Mouse (Mus musculus) spleen, adult 2 months (tissue): ENCODE data around the gene Pik3ca.

Experiments used
- CTCF ChIP-seq: fragments of 200-500 bp; IDR thresholded peaks from 2 replicates; pipeline ENCODE4 v1.5.1; 2011; ENCODE audit warnings: mild to moderate bottlenecking, inconsistent platforms; ENCODE audit not compliant: insufficient read depth, insufficient read length, insufficient replicate concordance; ENCODE audit errors: extremely low read depth
- POLR2A ChIP-seq: fragments of 200-500 bp; IDR thresholded peaks from 2 replicates; pipeline ENCODE4 v1.6.1; 2011; ENCODE audit warnings: low read depth, low read length, inconsistent platforms

DNA sequence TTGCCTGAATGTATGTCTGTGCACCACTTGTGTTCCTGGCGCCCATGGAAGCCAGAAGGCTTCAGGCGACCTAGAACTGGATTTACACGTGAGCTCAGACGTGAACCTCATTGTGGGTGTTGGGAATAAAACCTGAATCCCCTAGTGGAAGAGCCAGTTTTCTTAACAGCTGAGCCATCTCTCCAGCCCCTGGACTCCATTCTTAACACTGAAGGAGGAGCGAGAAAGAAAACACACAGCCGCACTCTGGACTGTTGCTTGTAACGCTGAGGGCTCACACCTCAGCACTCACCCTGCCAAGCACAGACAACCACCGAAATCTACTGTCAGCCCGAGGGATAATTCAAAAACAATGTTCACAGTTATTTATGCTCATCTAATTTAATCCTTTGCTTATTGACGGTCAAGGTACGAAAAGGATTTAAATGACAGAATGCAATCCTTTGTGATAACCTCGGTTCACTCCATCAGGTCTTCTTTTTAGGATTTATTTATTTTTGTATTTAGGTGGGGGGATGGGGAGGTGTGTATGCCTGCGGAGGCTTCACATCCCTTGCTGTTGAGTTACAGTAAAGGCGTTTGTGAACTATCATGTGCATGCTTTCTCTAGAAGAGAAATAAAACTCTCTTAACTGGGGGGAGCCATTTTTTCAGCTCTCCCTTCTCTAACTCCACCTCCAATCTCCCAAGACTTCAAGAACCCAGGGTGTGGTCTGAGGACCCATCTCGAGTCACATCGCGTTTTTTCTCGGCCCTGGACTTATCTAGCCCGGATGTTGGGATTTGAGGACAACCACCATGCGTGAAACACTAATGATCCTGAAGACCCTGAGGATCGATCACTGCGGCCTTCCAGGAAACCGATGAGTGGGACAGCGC lies 112.3 kb downstream of the Pik3ca start, which contains the start of gene Zfp639:
- TF ChIP-seq POLR2A (no peak), CTCF (no peak)
